Mouse (Mus musculus) kidney, embryonic 16.5 days (tissue): ENCODE measurements around the gene Trim14. TPM values are rescaled to one million over a fixed set of nuclear protein-coding genes. Genes with fewer than 3 reads are reported as not detected.
A peak's percentile ranks its signal among the peaks of the same experiment; 100 is the strongest.

ENCODE experiments used
- ATAC-seq: fragments of 200-750 bp; cut with Nextera tagmentation; 2 replicates; pipeline ENCODE4 v1.8.0; 2017; ENCODE audit warnings: moderate TSS enrichment; ENCODE audit not compliant: low FRiP score, low TSS enrichment
- H3K27ac ChIP-seq: fragments of 300-500 bp; sonication (generic); 2 replicates; pipeline ENCODE4 v1.5.1; 2014; ENCODE audit warnings: low read length
- H3K27me3 ChIP-seq: fragments of 300-500 bp; sonication (generic); 2 replicates; pipeline ENCODE4 v1.6.1; 2014; ENCODE audit warnings: low read length, control low read depth, mixed read lengths; ENCODE audit not compliant: insufficient read depth
- H3K36me3 ChIP-seq: fragments of 300-500 bp; sonication (generic); 2 replicates; pipeline ENCODE4 v1.6.1; 2014; ENCODE audit warnings: low read length, control low read depth, mixed read lengths; ENCODE audit not compliant: insufficient read depth
- H3K4me1 ChIP-seq: fragments of 300-500 bp; sonication (generic); 2 replicates; pipeline ENCODE4 v1.6.1; 2014; ENCODE audit warnings: low read length, control low read depth, mixed read lengths; ENCODE audit not compliant: insufficient read depth
- H3K4me2 ChIP-seq: fragments of 300-500 bp; sonication (generic); replicated peaks from 2 replicates; pipeline ENCODE4 v1.6.1; 2014; ENCODE audit warnings: low read depth, low read length
- H3K4me3 ChIP-seq: fragments of 300-500 bp; sonication (generic); 2 replicates; pipeline ENCODE4 v1.5.1; 2014; ENCODE audit warnings: mild to moderate bottlenecking, low read length
- H3K9ac ChIP-seq: fragments of 300-500 bp; sonication (generic); replicated peaks from 2 replicates; pipeline ENCODE4 v1.6.1; 2014; ENCODE audit warnings: low read length
- H3K9me3 ChIP-seq: fragments of 300-500 bp; sonication (generic); 2 replicates; pipeline ENCODE4 v1.6.1; 2016; ENCODE audit warnings: low read length, control low read depth
- WGBS: fragments of 180-500 bp; shearing (Covaris S2); extraction: QIAGEN DNeasy Blood & Tissue Kit; methylation state at CpG from one replicate; pipeline ENCODE4 v1.1.7; 2014; 5-methylcytosine and 5-hydroxymethylcytosine counted together
- polyA plus RNA-seq: library from polyadenylated mRNA; unstranded; fragments of >200 nt; fragmentation: Nextera tagmentation; extraction: Ambion mirVana; gene quantifications from 2 replicates; pipeline ENCODE4 v1.2.1, GENCODE M21; 2015

Gene Trim14
- polyA plus RNA-seq, 1 experiment from 2014 or later = 2.1 TPM

DNA sequence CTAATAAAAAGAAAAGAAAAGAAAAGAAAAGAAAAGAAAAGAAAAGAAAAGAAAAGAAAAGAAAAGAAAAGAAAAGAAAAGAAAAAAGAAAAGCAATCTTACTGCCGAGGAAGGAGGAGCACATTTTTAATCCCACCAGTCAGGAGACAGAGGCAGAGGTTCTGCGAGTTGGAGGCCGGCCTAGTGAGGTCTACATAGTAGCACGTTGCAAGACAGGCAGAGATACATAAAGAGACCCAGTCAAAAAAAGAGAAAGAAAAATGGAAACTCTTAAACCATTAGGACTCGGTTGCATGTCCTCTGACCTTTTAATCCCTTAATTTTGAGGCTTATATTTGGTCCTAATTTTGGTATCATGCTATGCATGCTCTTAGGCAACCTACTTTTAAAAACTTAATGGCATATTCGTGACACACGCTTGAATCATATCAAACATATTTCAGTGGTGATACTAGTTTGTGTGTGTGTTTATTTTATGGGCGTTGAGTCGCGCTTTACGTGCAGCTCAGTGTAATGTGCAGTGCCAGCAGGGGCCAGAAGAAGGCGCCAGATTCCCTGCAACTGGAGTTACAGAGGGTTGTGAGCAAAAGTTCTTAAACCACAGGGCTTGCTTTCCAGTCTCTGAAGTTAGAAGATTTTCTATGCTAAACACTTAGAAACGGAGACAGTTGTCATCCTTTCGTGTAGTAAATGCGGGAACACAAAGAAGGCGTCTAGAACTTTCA, 28.0 kb downstream of the Trim14 start:
- peaks cover 7% of the 10 kb centered on the region for H3K27me3 ChIP-seq
- ATAC-seq = peak; percentile 57; the same call in 1 of the 2 replicates
- H3K36me3 ChIP-seq = peaks cover 9% of the 10 kb centered on the region; the same call in 1 of the 2 replicates
- no peak overlapping the region for H3K9ac ChIP-seq
- H3K4me2 ChIP-seq = peak overlapping the region; percentile 95
- peaks cover 6% of the 10 kb centered on the region for H3K4me1 ChIP-seq
- H3K4me3 ChIP-seq = peak overlapping the region; percentile 69
- H3K9me3 ChIP-seq = no peaks in the 10 kb centered on the region
- peak overlapping the region; percentile 54; the same call in 1 of the 2 replicates for H3K27ac ChIP-seq
- 8% methylated on average over 16 of the region's 16 CpGs for WGBS

DNA sequence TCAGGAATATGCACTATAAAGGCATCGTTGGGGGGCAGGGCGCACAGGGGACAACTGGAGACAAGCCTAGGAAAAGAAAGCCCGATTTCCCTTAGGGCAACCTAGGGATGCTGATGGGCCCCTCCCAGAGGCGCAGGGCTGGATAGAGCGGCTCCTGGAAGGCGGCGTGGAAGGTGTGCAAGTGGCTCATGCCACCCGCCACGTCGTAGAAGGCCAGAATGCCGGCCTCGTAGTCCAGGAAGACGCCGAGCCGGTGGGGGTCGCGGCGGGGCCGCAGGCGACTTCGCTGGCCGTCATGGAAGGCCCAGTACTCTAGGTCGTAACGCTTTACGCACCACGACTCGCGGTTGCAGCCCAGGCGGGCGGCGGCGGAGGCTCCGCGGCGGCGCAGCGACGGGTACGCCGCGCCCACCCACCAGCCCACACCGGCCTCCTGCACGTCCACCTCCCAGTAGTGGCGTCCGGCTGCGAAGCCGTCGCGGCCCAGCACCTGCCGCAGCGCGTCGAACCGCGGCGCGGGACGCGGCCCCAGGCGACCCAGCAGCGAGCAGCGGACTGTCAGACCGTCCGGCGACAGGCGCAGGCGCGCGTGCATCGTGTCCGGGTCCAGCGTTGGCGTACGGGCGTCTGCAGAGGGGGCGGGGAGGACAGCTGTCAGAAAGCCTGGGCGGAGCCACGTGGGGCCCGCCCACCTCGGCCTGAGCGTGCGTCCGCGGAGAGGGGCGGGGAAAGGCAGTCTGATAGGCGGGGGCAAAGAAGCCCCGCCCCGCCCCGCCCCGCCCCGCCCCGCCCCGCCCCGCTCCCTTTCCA, 28.9 kb downstream of the Trim14 start:
- WGBS = under 1% methylated on average over 89 of the region's 94 CpGs
- Histone ChIP-seq H3K4me3 (peak overlapping the region; percentile 69), H3K4me1 (peaks cover 6% of the 10 kb centered on the region), H3K9ac (peak overlapping the region; percentile 64), H3K27me3 (peaks cover 7% of the 10 kb centered on the region), H3K9me3 (no peaks in the 10 kb centered on the region), H3K4me2 (peak overlapping the region; percentile 95), H3K36me3 (peaks cover 18% of the 10 kb centered on the region), H3K27ac (no peak overlapping the region)
- peak; percentile 97 for ATAC-seq

DNA sequence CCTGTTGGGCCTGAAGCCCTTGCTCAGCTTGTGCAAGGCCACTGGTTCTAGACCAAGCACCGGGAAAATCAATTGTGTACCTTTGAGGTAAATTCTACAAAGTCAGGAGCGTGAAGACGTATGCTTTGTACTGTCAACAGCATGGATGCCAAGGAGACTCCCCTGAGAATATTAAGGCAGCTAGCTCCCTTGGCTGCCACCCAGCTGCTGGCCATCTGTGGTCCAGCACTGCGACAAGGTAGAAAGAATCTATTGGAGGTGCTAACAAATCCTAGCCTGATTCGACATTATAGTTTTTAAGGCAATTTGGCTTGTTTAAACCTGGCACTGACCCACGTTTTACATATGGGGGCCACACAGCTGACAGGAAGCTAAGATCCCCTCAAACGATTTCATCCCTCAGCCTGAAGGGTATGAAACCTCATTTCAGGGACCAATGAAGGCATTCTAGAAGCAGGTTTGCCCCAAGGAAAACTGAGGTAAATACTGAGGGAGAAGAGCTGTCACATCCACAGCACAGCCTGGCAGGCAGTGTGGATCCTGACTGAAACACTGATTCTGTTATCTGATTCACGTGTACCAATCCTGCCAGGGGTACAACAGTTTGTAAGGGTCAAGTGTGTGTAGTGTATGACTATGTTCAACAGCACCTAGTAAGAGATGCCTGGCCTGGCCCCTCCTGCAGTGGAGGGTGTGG, 30.4 kb downstream of the Trim14 start:
- Histone ChIP-seq H3K9ac (no peak overlapping the region), H3K27ac (no peak overlapping the region), H3K9me3 (no peaks in the 10 kb centered on the region), H3K4me3 (no peak overlapping the region), H3K4me2 (no peak overlapping the region), H3K4me1 (peaks cover 6% of the 10 kb centered on the region), H3K27me3 (peaks cover 7% of the 10 kb centered on the region), H3K36me3 (peaks cover 29% of the 10 kb centered on the region)
- ATAC-seq = no peak
- 71% methylated on average over 8 of the region's 8 CpGs for WGBS

DNA sequence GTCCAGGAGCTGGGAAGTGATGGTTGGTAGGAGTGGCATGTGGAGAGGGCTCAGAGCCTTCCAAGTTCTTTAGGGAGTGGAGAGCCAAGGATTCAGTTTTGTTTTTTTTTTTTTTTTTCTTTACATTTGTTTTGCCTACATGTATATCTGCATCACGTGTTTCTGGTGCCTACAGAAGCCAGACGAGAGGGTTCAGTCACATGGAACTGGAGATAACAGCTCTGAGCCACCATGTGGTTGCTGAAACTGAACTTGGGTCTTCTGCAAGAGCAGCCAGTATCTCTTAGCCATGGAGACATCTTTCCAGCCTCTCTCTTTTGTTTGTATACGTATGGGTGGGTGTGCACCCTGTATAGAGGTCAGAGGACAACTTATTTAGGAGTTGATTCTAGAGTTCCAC, 32.1 kb downstream of the Trim14 start:
- H3K36me3 ChIP-seq = peaks cover 39% of the 10 kb centered on the region
- H3K4me3 ChIP-seq = no peak overlapping the region
- no peak overlapping the region for H3K9ac ChIP-seq
- H3K9me3 ChIP-seq = no peaks in the 10 kb centered on the region
- H3K4me1 ChIP-seq = peaks cover 6% of the 10 kb centered on the region
- H3K4me2 ChIP-seq = no peak overlapping the region
- ATAC-seq = no peak
- WGBS = 80% methylated on average over 3 of the region's 3 CpGs
- H3K27ac ChIP-seq = no peak overlapping the region
- H3K27me3 ChIP-seq = peaks cover 7% of the 10 kb centered on the region

DNA sequence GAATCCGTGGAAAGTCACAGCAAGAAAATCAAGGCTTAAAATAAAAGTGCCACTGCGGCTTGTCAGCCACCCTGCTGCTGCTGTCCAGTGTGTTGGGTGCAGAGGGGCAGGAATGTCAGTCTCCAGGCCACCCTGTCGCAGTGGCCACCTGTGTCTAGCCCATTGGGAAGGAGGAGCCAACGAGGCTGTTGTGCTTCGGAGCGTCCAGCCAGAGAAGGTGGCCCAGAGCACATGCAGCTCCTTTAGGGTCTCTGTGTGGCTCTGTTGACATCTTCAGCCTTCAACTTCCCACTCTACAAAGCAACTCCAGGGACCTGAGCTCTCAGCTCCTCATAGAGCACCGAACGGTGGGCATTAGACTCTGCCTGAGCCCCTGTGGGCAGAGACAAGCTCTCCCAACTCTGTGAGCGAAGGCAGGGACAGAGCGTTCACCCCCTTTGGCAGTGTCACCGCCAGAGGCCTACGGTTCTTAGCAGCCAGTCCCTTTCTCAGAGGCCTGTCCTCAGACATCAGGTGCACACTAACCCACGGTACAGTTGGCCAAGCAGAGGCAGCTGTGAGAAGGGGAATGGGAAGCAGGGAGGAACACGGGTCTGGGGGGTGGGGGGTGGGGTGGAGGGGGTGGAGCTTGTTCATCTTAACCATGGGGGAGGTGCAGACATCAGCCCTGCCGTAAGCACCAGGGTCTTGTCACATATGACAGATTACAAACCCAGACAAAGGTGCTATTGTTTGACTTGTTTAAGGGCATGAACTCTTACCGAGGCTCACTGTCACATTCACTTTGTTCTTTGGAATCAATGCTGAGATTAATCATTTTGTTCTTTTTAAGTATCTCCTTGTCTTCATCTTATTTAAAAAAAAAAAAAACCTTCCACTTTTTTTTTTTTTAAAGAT, 33.1 kb downstream of the Trim14 start:
- H3K4me1 ChIP-seq = peaks cover 6% of the 10 kb centered on the region
- H3K4me3 ChIP-seq = no peak overlapping the region
- H3K36me3 ChIP-seq = peaks cover 39% of the 10 kb centered on the region
- peaks cover 7% of the 10 kb centered on the region for H3K27me3 ChIP-seq
- no peak for ATAC-seq
- H3K9me3 ChIP-seq = no peaks in the 10 kb centered on the region
- no peak overlapping the region for H3K9ac ChIP-seq
- WGBS = 77% methylated on average over 16 of the region's 16 CpGs
- no peak overlapping the region for H3K4me2 ChIP-seq
- H3K27ac ChIP-seq = no peak overlapping the region

DNA sequence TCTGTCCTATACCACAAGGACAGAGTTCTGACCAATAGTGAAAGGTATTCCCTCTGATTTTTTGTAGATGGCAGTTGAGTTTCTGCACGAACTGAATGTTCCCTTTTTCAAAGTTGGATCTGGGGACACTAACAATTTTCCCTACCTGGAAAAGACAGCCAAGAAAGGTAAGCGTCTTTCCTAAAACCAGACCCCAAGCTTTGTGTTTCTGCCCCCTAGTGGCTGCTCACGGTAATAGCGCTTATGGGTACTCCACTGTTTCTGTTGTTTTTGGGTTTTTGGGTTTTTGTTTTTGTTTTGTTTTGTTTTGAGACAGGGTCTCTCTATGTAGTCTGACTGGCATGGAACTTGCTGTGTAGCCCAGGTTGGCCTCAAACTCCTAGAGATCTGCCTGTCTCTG, 37.0 kb downstream of the Trim14 start:
- H3K36me3 ChIP-seq = peaks cover 42% of the 10 kb centered on the region
- no peak overlapping the region for H3K9ac ChIP-seq
- no peak for ATAC-seq
- no peak overlapping the region for H3K4me2 ChIP-seq
- H3K4me1 ChIP-seq = no peaks in the 10 kb centered on the region
- H3K9me3 ChIP-seq = no peaks in the 10 kb centered on the region
- no peaks in the 10 kb centered on the region for H3K27me3 ChIP-seq
- WGBS = 23% methylated on average over 4 of the region's 4 CpGs
- H3K27ac ChIP-seq = no peak overlapping the region
- no peak overlapping the region for H3K4me3 ChIP-seq

DNA sequence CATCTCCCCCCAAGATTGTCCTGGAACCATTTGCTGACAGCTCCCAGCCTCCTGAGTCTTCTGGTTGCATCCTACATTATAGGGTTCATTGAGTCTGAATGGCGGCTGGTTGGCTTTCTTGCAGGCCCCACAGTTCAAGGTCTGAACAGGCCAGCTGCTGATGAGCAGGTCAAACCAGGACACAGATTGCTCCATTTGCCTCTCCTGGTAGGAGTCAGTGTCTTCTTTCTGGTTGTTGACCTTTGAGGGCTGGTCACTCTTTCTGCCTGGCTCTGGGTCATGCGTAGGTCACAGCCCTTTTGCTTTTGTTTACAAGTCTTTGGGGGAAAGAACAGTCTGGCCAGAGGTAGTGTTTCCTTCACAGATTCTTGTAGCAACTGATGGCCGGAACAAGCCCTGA, 37.4 kb downstream of the Trim14 start:
- Histone ChIP-seq H3K4me2 (no peak overlapping the region), H3K36me3 (peaks cover 44% of the 10 kb centered on the region), H3K4me1 (no peaks in the 10 kb centered on the region), H3K9ac (no peak overlapping the region), H3K27me3 (no peaks in the 10 kb centered on the region), H3K4me3 (no peak overlapping the region), H3K9me3 (no peaks in the 10 kb centered on the region), H3K27ac (no peak overlapping the region)
- ATAC-seq = no peak
- 55% methylated on average over 3 of the region's 3 CpGs for WGBS

DNA sequence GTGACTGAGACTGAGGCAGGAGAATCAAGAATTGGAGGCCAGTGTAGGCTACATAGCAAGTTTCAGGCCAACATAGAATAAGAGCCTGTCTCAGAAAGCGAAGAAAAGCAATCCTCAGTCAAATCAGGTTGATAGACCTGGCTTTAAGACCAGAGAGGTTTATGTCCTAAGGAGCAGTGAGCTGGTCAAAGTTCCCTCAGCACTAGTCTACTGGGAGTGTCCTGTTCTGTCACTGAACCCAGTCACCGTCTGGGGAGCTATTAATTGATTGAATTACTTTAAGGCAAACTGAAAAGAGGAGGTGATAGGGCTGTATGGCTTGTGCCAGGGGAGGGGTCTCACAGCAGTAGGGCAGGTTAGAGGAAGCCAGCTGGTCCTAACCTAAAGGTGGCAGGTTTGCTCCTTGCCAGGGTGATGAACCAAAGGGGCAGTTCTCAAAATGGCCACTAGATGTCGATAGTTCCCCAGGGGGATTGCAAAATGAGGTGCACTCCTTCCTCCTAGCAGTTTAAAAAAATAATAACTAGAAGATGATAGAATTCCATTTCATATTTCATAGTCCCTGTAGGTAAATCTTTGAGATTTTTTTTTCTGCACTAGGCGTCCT, 38.6 kb downstream of the Trim14 start:
- no peaks in the 10 kb centered on the region for H3K27me3 ChIP-seq
- H3K36me3 ChIP-seq = peaks cover 41% of the 10 kb centered on the region
- H3K4me1 ChIP-seq = no peaks in the 10 kb centered on the region
- H3K4me2 ChIP-seq = no peak overlapping the region
- WGBS = 45% methylated on average over 4 of the region's 4 CpGs
- no peak overlapping the region for H3K27ac ChIP-seq
- no peaks in the 10 kb centered on the region for H3K9me3 ChIP-seq
- no peak overlapping the region for H3K4me3 ChIP-seq
- ATAC-seq = peak; percentile 47; the same call in 1 of the 2 replicates
- H3K9ac ChIP-seq = no peak overlapping the region

DNA sequence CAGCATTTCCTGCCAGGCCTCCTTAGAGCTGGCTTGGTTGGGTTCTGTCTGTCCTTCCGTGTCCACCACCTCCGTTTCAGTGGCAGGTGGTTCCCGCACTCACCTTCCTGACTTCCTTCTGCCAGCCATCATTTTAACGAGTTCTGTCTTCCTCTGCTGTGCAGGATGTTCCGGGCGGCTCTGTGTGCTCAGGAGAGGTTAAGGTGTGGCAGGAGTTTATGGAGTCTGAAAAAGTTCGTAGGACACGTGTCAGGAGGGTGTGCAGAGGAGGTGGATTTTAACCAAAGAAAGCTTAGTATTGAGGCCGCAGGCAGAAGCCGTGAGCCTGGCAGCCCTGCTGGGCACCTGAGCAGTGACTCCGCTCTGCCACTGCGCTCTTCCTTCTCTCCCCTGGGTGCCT, 40.4 kb downstream of the Trim14 start:
- no peaks in the 10 kb centered on the region for H3K9me3 ChIP-seq
- no peak overlapping the region for H3K4me3 ChIP-seq
- H3K4me1 ChIP-seq = 0 out of 2 replicates have a peak, but pooled peaks cover 2% of the 10 kb centered on the region
- 60% methylated on average over 12 of the region's 12 CpGs for WGBS
- H3K9ac ChIP-seq = no peak overlapping the region
- no peak overlapping the region for H3K4me2 ChIP-seq
- no peak for ATAC-seq
- H3K27me3 ChIP-seq = no peaks in the 10 kb centered on the region
- peaks cover 26% of the 10 kb centered on the region for H3K36me3 ChIP-seq
- H3K27ac ChIP-seq = no peak overlapping the region
